Mouse (Mus musculus) midbrain, embryonic 13.5 days (tissue): ENCODE results near the gene Rimbp2. TPM values are rescaled to one million over a fixed set of nuclear protein-coding genes. Genes with fewer than 3 reads are reported as not detected.

Experiments used
- ATAC-seq: fragments of 200-750 bp; cut with Nextera tagmentation; 2 replicates; pipeline ENCODE4 v1.8.0; 2017; ENCODE audit warnings: mild to moderate bottlenecking, moderate TSS enrichment, moderate library complexity
- H3K27ac ChIP-seq: fragments of 300-500 bp; sonication (generic); 2 replicates; pipeline ENCODE4 v1.5.1; 2015; ENCODE audit warnings: inconsistent platforms, mild to moderate bottlenecking, moderate library complexity
- H3K27me3 ChIP-seq: fragments of 300-500 bp; sonication (generic); 2 replicates; pipeline ENCODE4 v1.6.1; 2015; ENCODE audit warnings: mild to moderate bottlenecking, inconsistent platforms
- H3K36me3 ChIP-seq: fragments of 300-500 bp; sonication (generic); 2 replicates; pipeline ENCODE4 v1.6.1; 2015; ENCODE audit warnings: mild to moderate bottlenecking, inconsistent platforms
- H3K4me1 ChIP-seq: fragments of 300-500 bp; sonication (generic); replicated peaks from 2 replicates; pipeline ENCODE4 v1.6.1; 2015; ENCODE audit warnings: inconsistent platforms
- H3K4me2 ChIP-seq: fragments of 300-500 bp; sonication (generic); replicated peaks from 2 replicates; pipeline ENCODE4 v1.6.1; 2015; ENCODE audit warnings: moderate library complexity, mild to moderate bottlenecking, inconsistent platforms
- H3K4me3 ChIP-seq: fragments of 300-500 bp; sonication (generic); replicated peaks from 2 replicates; pipeline ENCODE4 v1.5.1; 2015; ENCODE audit warnings: mild to moderate bottlenecking, inconsistent platforms
- H3K9ac ChIP-seq: fragments of 300-500 bp; sonication (generic); replicated peaks from 2 replicates; pipeline ENCODE4 v1.6.1; 2015; ENCODE audit warnings: mild to moderate bottlenecking, inconsistent platforms
- H3K9me3 ChIP-seq: fragments of 300-500 bp; sonication (generic); 2 replicates; pipeline ENCODE4 v1.6.1; 2016; ENCODE audit warnings: mild to moderate bottlenecking, inconsistent platforms
- WGBS: fragments of 180-500 bp; shearing (Covaris S2); methylation state at CpG from one replicate; pipeline ENCODE4 v1.1.7; 2015; 5-methylcytosine and 5-hydroxymethylcytosine counted together
- polyA plus RNA-seq: library from polyadenylated mRNA; unstranded; fragments of >200 nt; fragmentation: Nextera tagmentation; extraction: Ambion mirVana; gene quantifications from 2 replicates; pipeline ENCODE4 v1.2.1, GENCODE M21; 2015

The Rimbp2 gene
- polyA plus RNA-seq, 1 experiment from 2014 or later: 3.0 TPM

GRCm38 (mm10) chr5:128920112-128920511, 33.2 kb downstream of the Rimbp2 start:
- no peaks in the 10 kb centered on the region for H3K36me3 ChIP-seq

GRCm38 (mm10) chr5:128917116-128917959, 35.9 kb downstream of the Rimbp2 start:
- no peaks in the 10 kb centered on the region for H3K27me3 ChIP-seq
- no peak overlapping the region for H3K4me2 ChIP-seq
- no peak overlapping the region for H3K9ac ChIP-seq
- 0 out of 2 replicates have a peak, but pooled peaks cover 3% of the 10 kb centered on the region for H3K9me3 ChIP-seq
- no peaks in the 10 kb centered on the region for H3K36me3 ChIP-seq
- ATAC-seq: no peak
- H3K27ac ChIP-seq: no peak overlapping the region
- 15% methylated on average over 10 of the region's 10 CpGs for WGBS
- peaks cover 17% of the 10 kb centered on the region for H3K4me1 ChIP-seq
- no peak overlapping the region for H3K4me3 ChIP-seq

More at GRCm38 (mm10) chr5:128920112-128920511, 33.2 kb downstream of the Rimbp2 start:
- 32% methylated on average over 5 of the region's 5 CpGs for WGBS
- Histone ChIP-seq H3K9me3 (0 out of 2 replicates have a peak, but pooled peaks cover 3% of the 10 kb centered on the region), H3K4me3 (no peak overlapping the region), H3K9ac (no peak overlapping the region), H3K4me2 (no peak overlapping the region), H3K27me3 (no peaks in the 10 kb centered on the region), H3K4me1 (peaks cover 17% of the 10 kb centered on the region), H3K27ac (0 out of 2 replicates have a peak overlapping the region, but pooled peaks have one; percentile 2)
- no peak for ATAC-seq

GRCm38 (mm10) chr5:128913820-128914219, 39.5 kb downstream of the Rimbp2 start:
- no peak overlapping the region for H3K4me2 ChIP-seq
- H3K9ac ChIP-seq: no peak overlapping the region
- WGBS: 82% methylated on average over 3 of the region's 3 CpGs
- peaks cover 10% of the 10 kb centered on the region for H3K4me1 ChIP-seq
- no peak for ATAC-seq
- 0 out of 2 replicates have a peak, but pooled peaks cover 3% of the 10 kb centered on the region for H3K9me3 ChIP-seq
- no peaks in the 10 kb centered on the region for H3K27me3 ChIP-seq
- no peak overlapping the region for H3K4me3 ChIP-seq
- H3K27ac ChIP-seq: no peak overlapping the region
- H3K36me3 ChIP-seq: no peaks in the 10 kb centered on the region

GRCm38 (mm10) chr5:128912374-128912773, 40.9 kb downstream of the Rimbp2 start:
- ATAC-seq: no peak
- WGBS: 94% methylated on average over 3 of the region's 3 CpGs
- Histone ChIP-seq H3K27me3 (no peaks in the 10 kb centered on the region), H3K9ac (no peak overlapping the region), H3K4me3 (no peak overlapping the region), H3K27ac (no peak overlapping the region), H3K36me3 (no peaks in the 10 kb centered on the region), H3K4me2 (no peak overlapping the region), H3K4me1 (peaks cover 5% of the 10 kb centered on the region), H3K9me3 (0 out of 2 replicates have a peak, but pooled peaks cover 3% of the 10 kb centered on the region)

- Histone ChIP-seq H3K27me3 (no peaks in the 10 kb centered on the region), H3K4me1 (no peaks in the 10 kb centered on the region), H3K4me2 (no peak overlapping the region), H3K9me3 (0 out of 2 replicates have a peak, but pooled peaks cover 2% of the 10 kb centered on the region), H3K27ac (no peak overlapping the region), H3K4me3 (no peak overlapping the region), H3K36me3 (no peaks in the 10 kb centered on the region), H3K9ac (no peak overlapping the region)
- ATAC-seq: no peak
- 80% methylated on average over 8 of the region's 9 CpGs for WGBS
Observed at GRCm38 (mm10) chr5:128911593-128911992, 41.7 kb downstream of the Rimbp2 start.

GRCm38 (mm10) chr5:128904113-128904512, 49.2 kb downstream of the Rimbp2 start:
- H3K4me3 ChIP-seq: no peak overlapping the region
- peaks cover 31% of the 10 kb centered on the region for H3K4me1 ChIP-seq
- peak; percentile 79 for ATAC-seq
- WGBS: 20% methylated on average over 5 of the region's 5 CpGs
- H3K27me3 ChIP-seq: no peaks in the 10 kb centered on the region
- H3K4me2 ChIP-seq: no peak overlapping the region
- no peaks in the 10 kb centered on the region for H3K9me3 ChIP-seq
- no peak overlapping the region for H3K9ac ChIP-seq
- H3K36me3 ChIP-seq: no peaks in the 10 kb centered on the region
- peak overlapping the region; percentile 67 for H3K27ac ChIP-seq

GRCm38 (mm10) chr5:128903120-128903519, 50.2 kb downstream of the Rimbp2 start:
- H3K9me3 ChIP-seq: no peaks in the 10 kb centered on the region
- H3K36me3 ChIP-seq: no peaks in the 10 kb centered on the region
- peaks cover 31% of the 10 kb centered on the region for H3K4me1 ChIP-seq
- H3K4me2 ChIP-seq: no peak overlapping the region
- peak overlapping the region; percentile 67 for H3K27ac ChIP-seq
- 47% methylated on average over 12 of the region's 12 CpGs for WGBS
- ATAC-seq: peak; percentile 59
- H3K4me3 ChIP-seq: no peak overlapping the region
- no peaks in the 10 kb centered on the region for H3K27me3 ChIP-seq
- H3K9ac ChIP-seq: no peak overlapping the region

- H3K9ac ChIP-seq: no peak overlapping the region
- no peak overlapping the region for H3K27ac ChIP-seq
- no peaks in the 10 kb centered on the region for H3K27me3 ChIP-seq
- no peaks in the 10 kb centered on the region for H3K36me3 ChIP-seq
- peaks cover 25% of the 10 kb centered on the region for H3K4me1 ChIP-seq
- no peak overlapping the region for H3K4me2 ChIP-seq
- no peak for ATAC-seq
- H3K4me3 ChIP-seq: no peak overlapping the region
- no peaks in the 10 kb centered on the region for H3K9me3 ChIP-seq
- 54% methylated on average over 13 of the region's 13 CpGs for WGBS
Observed at GRCm38 (mm10) chr5:128899971-128900370, 53.3 kb downstream of the Rimbp2 start.

GRCm38 (mm10) chr5:128894921-128895320, 58.4 kb downstream of the Rimbp2 start:
- H3K9ac ChIP-seq: no peak overlapping the region
- no peak for ATAC-seq
- WGBS: 79% methylated on average over 5 of the region's 5 CpGs
- H3K36me3 ChIP-seq: no peaks in the 10 kb centered on the region
- no peaks in the 10 kb centered on the region; the same call in 1 of the 2 replicates for H3K4me1 ChIP-seq
- no peaks in the 10 kb centered on the region for H3K27me3 ChIP-seq
- no peak overlapping the region for H3K4me2 ChIP-seq
- H3K9me3 ChIP-seq: no peaks in the 10 kb centered on the region
- no peak overlapping the region for H3K4me3 ChIP-seq
- no peak overlapping the region for H3K27ac ChIP-seq

GRCm38 (mm10) chr5:128887546-128887945, 65.7 kb downstream of the Rimbp2 start:
- Histone ChIP-seq H3K27me3 (no peaks in the 10 kb centered on the region), H3K4me2 (no peak overlapping the region), H3K9me3 (no peaks in the 10 kb centered on the region), H3K4me3 (no peak overlapping the region), H3K9ac (no peak overlapping the region), H3K27ac (no peak overlapping the region), H3K36me3 (no peaks in the 10 kb centered on the region), H3K4me1 (peaks cover 26% of the 10 kb centered on the region)
- WGBS: 49% methylated on average over 3 of the region's 3 CpGs
- 0 out of 2 replicates have a peak, but pooled peaks have one; percentile 38 for ATAC-seq

- H3K4me3 ChIP-seq: no peak overlapping the region
- ATAC-seq: no peak
- no peak overlapping the region for H3K27ac ChIP-seq
- H3K9me3 ChIP-seq: no peaks in the 10 kb centered on the region
- no peaks in the 10 kb centered on the region for H3K36me3 ChIP-seq
- WGBS: 89% methylated on average over 5 of the region's 5 CpGs
- H3K4me1 ChIP-seq: peaks cover 26% of the 10 kb centered on the region
- no peak overlapping the region for H3K4me2 ChIP-seq
- no peaks in the 10 kb centered on the region for H3K27me3 ChIP-seq
- no peak overlapping the region for H3K9ac ChIP-seq
Observed at GRCm38 (mm10) chr5:128884320-128884719, 69.0 kb downstream of the Rimbp2 start.

- no peak overlapping the region for H3K4me2 ChIP-seq
- H3K4me1 ChIP-seq: peaks cover 26% of the 10 kb centered on the region
- H3K9ac ChIP-seq: no peak overlapping the region
- ATAC-seq: no peak
- H3K27ac ChIP-seq: no peak overlapping the region
- no peak overlapping the region for H3K4me3 ChIP-seq
- no peaks in the 10 kb centered on the region for H3K27me3 ChIP-seq
- no peaks in the 10 kb centered on the region for H3K9me3 ChIP-seq
- 38% methylated on average over 3 of the region's 3 CpGs for WGBS
- H3K36me3 ChIP-seq: no peaks in the 10 kb centered on the region
Observed at GRCm38 (mm10) chr5:128879092-128879491, 74.2 kb downstream of the Rimbp2 start.
